Mouse (Mus musculus): ENCODE results near the gene Ccdc9b.

The Ccdc9b gene

DNA sequence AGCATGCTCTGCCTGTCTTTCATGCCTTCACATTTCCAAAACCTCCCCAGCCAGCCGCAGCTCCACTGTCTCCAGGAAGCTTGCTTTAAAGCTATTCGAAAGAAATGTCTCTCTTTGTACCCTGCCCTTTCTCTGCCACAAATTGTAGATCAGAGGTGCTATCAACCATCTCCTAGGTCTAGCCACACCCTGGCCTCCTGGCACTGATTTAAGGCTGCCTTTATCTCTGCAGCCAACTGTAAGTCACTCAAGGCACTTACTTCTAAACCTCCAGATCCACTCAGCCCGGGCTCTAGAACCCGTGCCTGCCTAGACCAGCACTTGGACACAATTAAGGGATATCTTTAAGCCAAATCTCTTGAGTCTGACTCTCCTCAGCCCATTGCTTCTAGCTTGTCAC, 16.0 kb upstream of the Ccdc9b start:
- no peak for DNase-seq (ENCODE audit: low spot score in 2 of 2)

DNA sequence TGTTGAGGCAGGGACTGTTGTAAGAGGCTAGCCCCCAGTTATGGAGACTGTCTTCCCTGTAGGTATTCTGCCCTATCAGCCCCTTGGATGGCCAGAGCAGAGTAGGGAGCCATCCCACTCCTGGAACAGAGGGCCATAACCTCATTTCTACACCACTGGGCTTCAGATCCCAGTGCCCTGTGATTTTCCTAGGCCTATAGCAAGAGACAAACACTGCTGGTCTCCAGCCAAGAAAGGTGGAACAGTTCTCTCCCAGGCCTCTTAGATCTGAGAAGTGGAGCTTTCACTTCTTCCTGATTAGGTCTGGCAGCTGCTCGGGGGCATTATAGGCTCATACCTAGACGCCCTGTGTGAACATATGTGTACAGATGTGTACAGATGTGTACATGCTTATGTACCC, 13.8 kb upstream of the Ccdc9b start:
- no peak for DNase-seq (ENCODE audit: low spot score in 2 of 2)

- no peak for DNase-seq (ENCODE audit: low spot score in 2 of 2)
These were observed 13.4 kb upstream of the Ccdc9b start for GRCm38 (mm10) chr2:118775846-118776245.

DNA sequence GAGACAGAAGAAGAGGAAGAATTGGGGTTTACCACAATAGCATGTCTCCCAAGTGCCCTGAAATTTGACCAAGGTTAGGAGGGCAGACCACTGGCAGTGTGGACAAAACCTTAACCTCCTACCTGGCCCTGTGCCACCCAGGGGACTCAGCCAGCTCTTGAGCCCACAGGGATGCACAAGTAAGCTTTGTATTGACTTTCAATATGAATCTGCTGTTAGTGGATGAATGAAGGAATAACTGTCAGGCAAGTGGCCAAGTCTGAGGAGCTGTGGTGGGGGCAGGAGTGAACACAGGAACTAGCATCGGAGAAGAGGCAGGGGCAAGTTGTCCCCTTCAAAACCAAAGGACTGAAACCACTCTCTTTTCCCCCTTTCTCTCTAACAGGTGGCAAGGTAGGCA, 12.9 kb upstream of the Ccdc9b start:
- no peak for DNase-seq (ENCODE audit: low spot score in 2 of 2)

- no peak for DNase-seq (ENCODE audit: low spot score in 2 of 2)
These were observed 12.1 kb upstream of the Ccdc9b start for GRCm38 (mm10) chr2:118774536-118774935.

DNA sequence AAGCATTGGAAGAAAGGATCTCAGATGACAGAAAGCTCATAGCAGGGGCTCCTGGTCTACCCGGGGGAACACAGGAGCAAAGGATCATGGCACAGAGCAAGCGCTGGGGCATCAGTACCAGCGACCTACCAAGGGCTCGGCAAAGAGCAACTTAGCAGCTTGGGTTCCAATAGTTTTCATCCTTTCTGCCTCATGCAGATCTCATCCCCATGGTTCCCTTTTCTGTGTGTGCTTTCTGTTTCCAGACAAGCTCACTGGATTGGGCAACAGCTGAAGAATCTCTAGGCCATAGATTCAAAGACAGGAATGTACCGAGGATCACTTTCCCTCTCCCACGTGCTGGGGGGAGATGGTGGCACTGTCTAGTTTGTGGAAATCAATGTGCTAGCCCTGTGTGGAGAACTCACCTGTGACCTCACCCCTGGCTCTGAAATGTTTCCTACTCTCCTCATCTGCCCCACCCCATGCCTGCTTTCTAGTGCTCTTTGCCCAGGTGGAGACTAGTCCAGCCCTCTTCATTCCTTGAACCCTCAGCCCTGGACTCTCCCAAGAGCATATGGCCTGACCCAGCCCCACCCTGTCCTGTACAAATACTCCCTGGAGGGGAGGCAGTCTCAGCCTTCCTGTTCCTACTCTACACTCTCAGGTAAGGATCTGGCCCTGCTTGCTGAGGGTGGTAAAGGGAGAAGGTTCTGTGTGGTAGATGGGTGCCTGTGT, 9.9 kb upstream of the Ccdc9b start, which contains the start of gene Phgr1:
Phgr1 (plus strand) TSS at position 612 of the 717 bp plus-strand sequence.
- DNase-seq (ENCODE audit: low spot score in 2 of 2): no peak

DNA sequence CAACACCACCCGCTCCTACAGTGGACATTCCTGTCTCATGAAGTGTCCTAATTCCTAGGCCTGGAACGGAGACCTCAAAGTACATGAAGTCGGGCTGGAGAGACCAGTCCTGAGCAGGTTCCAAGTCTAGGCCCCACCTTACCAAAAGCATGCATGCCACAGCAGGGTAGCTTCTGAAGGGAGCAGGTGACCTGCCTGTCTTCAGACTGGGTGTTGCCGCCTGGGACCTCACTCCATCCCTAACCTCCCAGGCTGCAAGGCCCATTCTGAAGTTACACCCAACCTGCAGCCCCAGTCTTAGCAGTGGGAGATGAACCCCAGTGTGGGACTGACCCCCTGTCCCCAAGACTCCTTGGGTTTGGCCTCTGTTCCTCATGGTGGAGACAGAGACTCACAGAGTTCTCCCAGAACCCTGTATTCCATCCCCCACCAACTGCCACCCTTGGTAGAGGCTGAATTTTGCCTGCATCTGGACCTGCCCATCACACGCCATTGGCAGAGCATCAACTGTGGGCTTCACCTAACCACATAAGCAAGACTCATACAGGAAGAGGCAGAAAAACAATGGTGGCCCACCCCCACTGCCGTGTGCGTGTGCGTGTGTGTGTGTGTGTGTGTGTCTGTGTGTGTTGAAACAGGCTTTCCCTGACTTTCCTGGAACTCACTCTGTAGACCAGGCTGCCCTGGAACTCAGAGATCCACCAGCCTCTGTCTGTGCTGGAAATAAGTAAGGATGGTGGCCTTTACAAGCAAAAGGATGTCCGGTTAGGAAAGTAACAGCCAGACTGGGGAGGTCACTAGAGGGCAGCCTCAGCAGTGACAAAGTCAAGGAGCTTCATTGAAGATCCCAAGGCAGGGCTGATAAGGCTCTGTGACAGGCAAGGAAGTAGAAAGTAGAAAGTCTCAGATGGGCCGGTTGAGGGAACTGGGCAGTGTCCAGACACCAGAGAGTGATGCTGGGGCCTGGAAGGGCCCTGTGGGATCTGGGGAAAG, 3.9 kb upstream of the Ccdc9b start:
- no peak for DNase-seq (ENCODE audit: low spot score in 2 of 2)

- DNase-seq (ENCODE audit: low spot score in 2 of 2): no peak
These were observed 2.4 kb upstream of the Ccdc9b start for GRCm38 (mm10) chr2:118764875-118765274.

GRCm38 (mm10) chr2:118764094-118764831, 1.8 kb upstream of the Ccdc9b start:
- no peak for DNase-seq (ENCODE audit: low spot score in 2 of 2)

GRCm38 (mm10) chr2:118763469-118763868, 1.0 kb upstream of the Ccdc9b start:
- no peak for DNase-seq (ENCODE audit: low spot score in 2 of 2)

DNA sequence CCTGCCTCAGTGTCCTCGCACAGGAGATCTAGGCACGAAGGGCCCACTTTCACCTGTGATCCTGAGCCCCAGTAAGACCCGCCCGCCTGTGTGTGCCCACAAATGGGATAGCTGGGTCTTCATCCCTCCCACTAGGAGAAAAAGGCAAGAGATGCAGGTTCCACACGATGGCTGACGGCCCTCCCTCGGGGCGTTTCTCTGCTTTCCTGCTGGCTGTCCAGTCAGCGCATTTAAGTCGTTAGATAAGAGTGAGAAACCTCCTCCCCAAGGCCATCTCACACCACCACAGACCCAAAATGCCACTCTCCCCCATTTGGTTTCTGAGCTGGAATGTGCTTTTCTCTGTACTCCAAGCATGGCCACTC, 305 bp upstream of the Ccdc9b start:
- DNase-seq (ENCODE audit: low spot score in 2 of 2): no peak

DNA sequence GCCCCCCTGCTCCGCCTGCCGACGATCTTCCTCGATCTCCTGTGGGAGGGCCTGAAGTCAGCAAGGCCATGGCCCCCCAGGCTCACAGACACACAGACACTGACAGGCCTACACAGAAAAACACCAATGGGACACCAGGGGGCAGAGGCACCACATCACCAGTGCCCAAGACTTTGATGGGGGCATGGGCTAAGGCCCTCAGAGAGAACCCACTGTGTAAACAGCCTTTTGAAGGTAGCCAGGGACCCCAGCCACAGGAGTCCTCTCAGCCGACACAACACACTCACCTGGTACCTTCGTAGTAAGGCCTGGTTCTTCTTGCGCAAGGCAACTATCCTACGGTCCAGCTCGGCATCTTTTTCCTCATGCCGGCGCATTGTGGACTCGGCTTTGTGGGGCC, 1.1 kb downstream of the Ccdc9b start:
- DNase-seq (ENCODE audit: low spot score in 2 of 2): no peak

- DNase-seq (ENCODE audit: low spot score in 2 of 2): no peak
These were observed 2.0 kb downstream of the Ccdc9b start for GRCm38 (mm10) chr2:118760311-118761025.

DNA sequence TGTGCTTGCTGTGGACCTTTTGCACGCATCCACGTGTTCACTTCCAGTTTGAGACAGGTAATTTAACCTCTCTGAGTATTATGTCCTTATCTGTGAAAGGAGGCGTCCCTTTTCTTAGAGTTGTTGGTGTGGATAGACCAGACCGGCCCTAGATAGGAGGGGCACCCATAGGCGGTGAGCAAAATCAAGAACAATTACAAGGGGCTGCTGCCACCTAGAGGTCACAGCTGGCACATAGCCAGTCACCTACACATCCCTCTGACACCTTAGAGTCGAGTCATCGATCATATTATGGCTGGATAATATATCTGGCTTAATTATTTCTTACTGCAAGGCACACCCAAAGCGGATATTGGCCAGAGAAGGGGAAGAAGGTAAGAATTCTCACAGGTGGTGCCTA, 2.6 kb downstream of the Ccdc9b start:
- peak; percentile 77 to 85 for DNase-seq (ENCODE audit: low spot score in 2 of 2)

- DNase-seq (ENCODE audit: low spot score in 2 of 2): no peak
These were observed 6.4 kb downstream of the Ccdc9b start for GRCm38 (mm10) chr2:118756103-118756502.

DNA sequence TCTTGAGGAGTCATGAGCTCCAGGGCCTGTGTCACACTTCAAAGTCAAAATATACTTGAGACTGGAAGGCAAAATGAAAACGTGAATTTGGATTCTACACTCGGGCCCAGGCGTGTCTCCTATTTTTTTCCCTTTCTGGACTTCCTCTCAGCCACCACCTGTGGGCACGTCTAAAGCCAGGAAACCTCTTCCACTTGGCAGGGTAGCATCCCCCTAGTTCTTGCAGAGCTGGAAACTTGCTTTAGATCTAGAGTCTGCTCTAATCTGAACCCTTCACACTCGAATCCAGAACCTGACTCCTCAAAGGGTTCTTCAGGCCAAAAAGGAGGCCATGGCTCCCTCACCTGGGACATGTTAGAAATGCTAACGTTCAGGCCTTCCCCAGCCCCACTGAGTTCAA, 7.1 kb downstream of the Ccdc9b start:
- DNase-seq (ENCODE audit: low spot score in 2 of 2): no peak

DNA sequence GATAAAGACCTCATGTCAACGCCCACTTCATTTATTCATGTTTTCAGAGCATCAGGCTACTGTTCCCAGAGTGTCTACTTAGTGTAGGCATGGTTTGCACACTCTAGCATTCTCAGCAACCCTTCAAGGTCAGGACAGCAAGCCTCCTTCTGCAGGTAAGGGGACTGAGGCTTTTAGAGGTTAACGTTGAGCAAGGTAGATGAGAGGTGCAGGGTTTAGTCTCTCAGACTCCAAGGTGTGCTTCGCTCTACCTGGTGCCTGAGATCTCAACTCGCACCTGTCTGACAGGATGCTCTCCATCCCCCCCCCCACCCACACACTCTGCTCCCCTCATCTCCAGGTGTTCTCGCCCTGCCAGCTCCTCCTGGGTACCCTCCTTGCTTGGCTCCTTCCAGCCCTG, 8.3 kb downstream of the Ccdc9b start:
- DNase-seq (ENCODE audit: low spot score in 2 of 2): no peak

GRCm38 (mm10) chr2:118752792-118753108, 9.7 kb downstream of the Ccdc9b start:
- no peak for DNase-seq (ENCODE audit: low spot score in 2 of 2)

- DNase-seq (ENCODE audit: low spot score in 2 of 2): no peak
These were observed 10.3 kb downstream of the Ccdc9b start for GRCm38 (mm10) chr2:118751896-118752791.

DNA sequence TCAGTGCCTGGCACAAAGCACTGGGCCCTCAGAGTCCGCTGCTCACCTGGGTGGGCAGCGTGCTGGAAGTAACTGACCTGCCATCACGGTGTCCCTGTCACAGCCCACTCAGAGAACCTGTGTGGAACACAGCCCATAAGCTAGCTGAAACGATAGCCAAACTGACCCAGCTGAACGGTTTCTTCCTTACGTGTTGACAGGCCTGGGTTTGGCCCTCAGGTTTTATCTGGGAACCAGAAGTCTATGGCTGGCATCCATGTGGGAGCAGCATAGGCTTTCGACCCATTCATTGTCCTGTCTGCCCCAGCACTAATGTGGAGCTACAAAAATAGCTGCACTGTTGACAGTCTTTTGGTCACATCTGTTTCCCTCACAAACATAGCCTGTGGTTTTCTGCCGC, 12.0 kb downstream of the Ccdc9b start:
- DNase-seq (ENCODE audit: low spot score in 2 of 2): no peak
